Mouse (Mus musculus): ENCODE data around the gene Adtrp. TPM values are rescaled to one million over a fixed set of nuclear protein-coding genes. Genes with fewer than 3 reads are reported as not detected.

Adtrp gene
- polyA plus RNA-seq, 1 experiment = not detected

DNA sequence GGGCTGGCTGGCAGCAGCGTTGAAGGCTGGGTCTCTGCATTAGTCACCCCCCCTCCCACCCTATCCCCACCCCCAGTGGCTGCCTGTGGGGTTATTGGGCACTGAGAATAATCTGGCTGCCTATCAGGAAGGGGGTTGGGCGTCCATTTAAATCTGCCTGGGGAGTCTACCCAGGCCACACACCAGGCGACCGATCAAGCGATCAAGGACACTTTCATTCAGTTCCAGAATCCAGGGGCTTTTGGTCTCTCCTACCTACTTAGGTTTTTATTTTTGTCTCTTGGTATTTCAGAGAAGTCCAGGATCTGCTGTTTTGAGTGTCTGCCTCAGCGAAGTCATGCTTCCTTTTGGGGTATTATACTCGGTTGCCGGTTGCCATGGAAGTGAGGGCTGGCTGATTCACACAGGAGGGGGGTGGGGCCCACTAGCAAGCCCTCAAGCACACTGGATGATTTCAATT is 46.3 kb downstream of the Adtrp start:
- Histone ChIP-seq H3K4me2 (ENCODE audit: low read depth) (peak overlapping the region; percentile 52), H3ac (ENCODE audit: control insufficient read depth, insufficient read length) (no peak overlapping the region), H3K79me2 (ENCODE audit: control insufficient read depth, insufficient read depth) (no peaks in the 10 kb centered on the region), H3K27me3 (ENCODE audit: control insufficient read depth, insufficient read depth, insufficient read length) (no peaks in the 10 kb centered on the region), H3K4me3 (no peak overlapping the region), H3K36me3 (ENCODE audit: control insufficient read depth, insufficient read depth) (no peaks in the 10 kb centered on the region)
- TF ChIP-seq REST (IDR thresholded peaks at IDR 0.05; ENCODE audit: insufficient read depth, insufficient read length) (no peak), POLR2AphosphoS2 (IDR thresholded peaks at IDR 0.05; ENCODE audit: insufficient read length, low read depth) (no peak), POLR2A (IDR thresholded peaks at IDR 0.05; ENCODE audit: insufficient read length, low read depth) (no peak), TCF12 (IDR thresholded peaks at IDR 0.05; ENCODE audit: insufficient read depth, poor library complexity, severe bottlenecking) (no peak), MYOD1 (IDR thresholded peaks at IDR 0.05; ENCODE audit: control insufficient read depth in 1 of 3, insufficient read length in 2 of 3, low read depth in 2 of 3) (no peak), MYOG (IDR thresholded peaks at IDR 0.05; ENCODE audit: control insufficient read depth in 1 of 3, insufficient read depth in 1 of 3, insufficient read length in 2 of 3, low read depth in 2 of 3) (no peak), SRF (IDR thresholded peaks at IDR 0.05; ENCODE audit: control insufficient read depth, insufficient read length, low read depth) (no peak), USF1 (IDR thresholded peaks at IDR 0.05; ENCODE audit: low read depth) (no peak), E2F4 (IDR thresholded peaks at IDR 0.05; ENCODE audit: insufficient read depth) (no peak), MAX (IDR thresholded peaks at IDR 0.05; ENCODE audit: low read depth) (no peak), TCF3 (IDR thresholded peaks at IDR 0.05; ENCODE audit: insufficient read length, low read depth) (no peak), CEBPB (IDR thresholded peaks at IDR 0.05; ENCODE audit: insufficient read depth, poor library complexity, severe bottlenecking) (no peak)

DNA sequence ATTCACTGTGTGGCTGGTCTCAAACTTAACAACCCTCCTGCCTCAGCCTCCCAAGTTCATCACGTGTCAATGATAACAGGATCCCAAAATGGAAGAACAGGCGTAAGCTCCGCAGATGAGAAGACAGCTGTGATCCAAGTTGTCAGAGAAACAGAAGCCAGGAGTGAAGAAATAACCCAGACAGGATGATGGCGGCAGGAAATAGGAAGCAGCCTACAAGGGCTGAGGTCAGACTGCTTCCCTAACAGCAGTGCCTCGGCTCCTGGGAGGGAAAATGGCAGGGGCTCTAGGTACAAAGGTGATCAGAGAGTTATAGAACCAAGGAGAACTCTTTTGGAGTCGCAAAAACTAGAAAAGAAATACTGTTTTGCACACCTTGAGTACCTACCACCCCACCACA is 54.6 kb downstream of the Adtrp start:
- no peaks in the 10 kb centered on the region for H3K27me3 ChIP-seq (ENCODE audit: control insufficient read depth, insufficient read depth, insufficient read length)
- H3K4me3 ChIP-seq = no peak overlapping the region
- H3ac ChIP-seq (ENCODE audit: control insufficient read depth, insufficient read length) = no peak overlapping the region
- no peak overlapping the region for H3K4me2 ChIP-seq (ENCODE audit: low read depth)
- H3K79me2 ChIP-seq (ENCODE audit: control insufficient read depth, insufficient read depth) = no peaks in the 10 kb centered on the region
- H3K36me3 ChIP-seq (ENCODE audit: control insufficient read depth, insufficient read depth) = no peaks in the 10 kb centered on the region
- TF ChIP-seq USF1 (IDR thresholded peaks at IDR 0.05; ENCODE audit: low read depth) = no peak
- TF ChIP-seq MAX (IDR thresholded peaks at IDR 0.05; ENCODE audit: low read depth) = no peak
- TF ChIP-seq POLR2A (IDR thresholded peaks at IDR 0.05; ENCODE audit: insufficient read length, low read depth) = no peak
- no peak for TF ChIP-seq POLR2AphosphoS2 (IDR thresholded peaks at IDR 0.05; ENCODE audit: insufficient read length, low read depth)
- TF ChIP-seq MYOG (IDR thresholded peaks at IDR 0.05; ENCODE audit: control insufficient read depth in 1 of 3, insufficient read depth in 1 of 3, insufficient read length in 2 of 3, low read depth in 2 of 3) = no peak
- no peak for TF ChIP-seq SRF (IDR thresholded peaks at IDR 0.05; ENCODE audit: control insufficient read depth, insufficient read length, low read depth)
- no peak for TF ChIP-seq TCF3 (IDR thresholded peaks at IDR 0.05; ENCODE audit: insufficient read length, low read depth)
- TF ChIP-seq TCF12 (IDR thresholded peaks at IDR 0.05; ENCODE audit: insufficient read depth, poor library complexity, severe bottlenecking) = no peak
- no peak for TF ChIP-seq REST (IDR thresholded peaks at IDR 0.05; ENCODE audit: insufficient read depth, insufficient read length)

GRCm38 (mm10) chr13:41787863-41788536 is 59.5 kb downstream of the Adtrp start:
- Histone ChIP-seq H3ac (ENCODE audit: control insufficient read depth, insufficient read length) (no peak overlapping the region), H3K4me2 (ENCODE audit: low read depth) (no peak overlapping the region), H3K79me2 (ENCODE audit: control insufficient read depth, insufficient read depth) (no peaks in the 10 kb centered on the region), H3K36me3 (ENCODE audit: control insufficient read depth, insufficient read depth) (no peaks in the 10 kb centered on the region), H3K4me3 (no peak overlapping the region), H3K27me3 (ENCODE audit: control insufficient read depth, insufficient read depth, insufficient read length) (no peaks in the 10 kb centered on the region)
- TF ChIP-seq REST (IDR thresholded peaks at IDR 0.05; ENCODE audit: insufficient read depth, insufficient read length) (no peak), SRF (IDR thresholded peaks at IDR 0.05; ENCODE audit: control insufficient read depth, insufficient read length, low read depth) (no peak), E2F4 (IDR thresholded peaks at IDR 0.05; ENCODE audit: insufficient read depth) (no peak), USF1 (IDR thresholded peaks at IDR 0.05; ENCODE audit: low read depth) (no peak), MAX (IDR thresholded peaks at IDR 0.05; ENCODE audit: low read depth) (no peak)

DNA sequence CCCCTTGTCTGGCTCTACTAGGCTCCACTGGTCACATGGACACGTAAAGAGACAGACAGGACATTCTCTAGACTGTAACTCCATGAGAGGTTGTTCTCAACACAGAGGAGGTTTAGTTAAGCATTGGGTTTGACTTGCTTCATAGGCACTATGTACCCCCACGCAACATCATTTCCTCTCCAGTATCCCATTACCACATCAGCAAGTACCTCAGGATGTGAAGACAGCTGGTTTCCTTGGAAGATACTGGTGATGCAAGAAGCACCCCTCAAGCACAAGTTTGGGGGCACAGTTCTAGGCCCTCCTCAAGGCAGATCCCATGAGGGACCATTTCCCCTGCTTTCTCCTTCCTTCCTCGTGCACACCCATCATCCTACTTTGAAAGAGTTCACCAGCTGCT is 60.8 kb downstream of the Adtrp start:
- Histone ChIP-seq H3K4me2 (ENCODE audit: low read depth) (no peak overlapping the region), H3K36me3 (ENCODE audit: control insufficient read depth, insufficient read depth) (no peaks in the 10 kb centered on the region), H3K79me2 (ENCODE audit: control insufficient read depth, insufficient read depth) (no peaks in the 10 kb centered on the region), H3K4me3 (no peak overlapping the region), H3ac (ENCODE audit: control insufficient read depth, insufficient read length) (no peak overlapping the region), H3K27me3 (ENCODE audit: control insufficient read depth, insufficient read depth, insufficient read length) (no peaks in the 10 kb centered on the region)
- TF ChIP-seq MAX (IDR thresholded peaks at IDR 0.05; ENCODE audit: low read depth) (no peak), REST (IDR thresholded peaks at IDR 0.05; ENCODE audit: insufficient read depth, insufficient read length) (no peak), POLR2AphosphoS2 (IDR thresholded peaks at IDR 0.05; ENCODE audit: insufficient read length, low read depth) (no peak), MYOD1 (IDR thresholded peaks at IDR 0.05; ENCODE audit: control insufficient read depth in 1 of 3, insufficient read length in 2 of 3, low read depth in 2 of 3) (no peak), SRF (IDR thresholded peaks at IDR 0.05; ENCODE audit: control insufficient read depth, insufficient read length, low read depth) (no peak), TCF12 (IDR thresholded peaks at IDR 0.05; ENCODE audit: insufficient read depth, poor library complexity, severe bottlenecking) (no peak), MYOG (IDR thresholded peaks at IDR 0.05; ENCODE audit: control insufficient read depth in 1 of 3, insufficient read depth in 1 of 3, insufficient read length in 2 of 3, low read depth in 2 of 3) (no peak), TCF3 (IDR thresholded peaks at IDR 0.05; ENCODE audit: insufficient read length, low read depth) (no peak), E2F4 (IDR thresholded peaks at IDR 0.05; ENCODE audit: insufficient read depth) (no peak), CEBPB (IDR thresholded peaks at IDR 0.05; ENCODE audit: insufficient read depth, poor library complexity, severe bottlenecking) (no peak)
